Mouse (Mus musculus) ovary, adult 18-20 months (tissue): ENCODE results near the gene Snrnp27.
A peak's percentile ranks its signal among the peaks of the same experiment; 100 is the strongest.

Experiments
- DNase-seq: peaks from one replicate; pipeline ENCODE4 v3.0.0; 2022; ENCODE audit warnings: low spot score, mixed read lengths

The Snrnp27 gene

DNA sequence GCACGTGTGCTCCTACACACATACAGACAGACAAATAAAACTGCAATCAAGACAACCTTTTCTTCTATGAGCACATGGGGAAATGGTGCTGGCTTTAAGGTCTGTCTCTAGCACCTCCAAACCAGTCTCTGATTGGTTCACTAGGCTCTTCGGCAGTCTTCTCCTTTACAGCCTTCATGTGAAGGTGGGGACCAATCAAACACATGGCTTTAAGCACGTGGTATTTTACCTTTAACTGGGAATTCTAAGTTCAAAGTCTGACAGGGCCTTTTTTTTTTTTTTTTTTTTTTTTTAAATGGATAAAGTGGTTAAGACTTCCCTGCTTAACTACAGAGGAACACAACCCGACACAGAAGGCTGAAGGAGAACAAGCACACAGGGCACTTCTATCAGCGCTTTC lies 19.2 kb downstream of the Snrnp27 start:
- DNase-seq: no peak

DNA sequence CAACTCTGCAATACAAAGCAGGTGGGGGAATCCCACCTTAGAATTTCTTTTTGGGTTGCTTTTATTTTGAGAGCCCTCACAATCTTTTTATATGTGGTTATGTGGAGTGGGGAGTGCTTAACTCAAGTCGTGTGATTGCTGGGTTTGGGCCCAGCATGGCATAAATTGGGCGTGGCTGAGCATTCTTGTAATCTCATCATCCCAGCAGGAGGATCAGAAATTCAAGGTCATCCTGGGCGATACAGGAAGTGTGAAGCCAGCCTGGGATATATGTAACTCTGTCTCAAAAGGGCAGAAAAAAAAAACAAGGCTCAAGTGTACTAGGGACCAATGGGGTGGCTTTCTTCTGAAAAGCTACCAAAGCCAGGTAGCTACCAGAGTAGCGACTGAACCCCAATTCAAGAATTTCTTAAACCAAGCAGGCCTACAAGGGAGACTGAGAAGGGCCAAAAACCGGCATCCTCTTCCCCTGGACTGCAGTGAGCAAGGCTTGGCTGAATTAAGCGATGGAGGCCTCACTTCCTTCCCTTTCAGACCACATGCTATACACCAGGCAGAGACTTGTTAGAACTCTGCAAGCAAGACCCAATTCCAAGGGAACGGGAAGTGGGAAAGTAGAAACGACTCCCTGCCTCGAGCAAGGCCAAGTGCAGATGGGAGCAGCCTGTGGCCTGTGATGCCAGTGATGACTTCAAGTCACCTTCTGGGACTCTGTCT lies 24.0 kb downstream of the Snrnp27 start:
- no peak for DNase-seq

GRCm38 (mm10) chr6:86658501-86658900 lies 25.8 kb downstream of the Snrnp27 start:
- no peak for DNase-seq

DNA sequence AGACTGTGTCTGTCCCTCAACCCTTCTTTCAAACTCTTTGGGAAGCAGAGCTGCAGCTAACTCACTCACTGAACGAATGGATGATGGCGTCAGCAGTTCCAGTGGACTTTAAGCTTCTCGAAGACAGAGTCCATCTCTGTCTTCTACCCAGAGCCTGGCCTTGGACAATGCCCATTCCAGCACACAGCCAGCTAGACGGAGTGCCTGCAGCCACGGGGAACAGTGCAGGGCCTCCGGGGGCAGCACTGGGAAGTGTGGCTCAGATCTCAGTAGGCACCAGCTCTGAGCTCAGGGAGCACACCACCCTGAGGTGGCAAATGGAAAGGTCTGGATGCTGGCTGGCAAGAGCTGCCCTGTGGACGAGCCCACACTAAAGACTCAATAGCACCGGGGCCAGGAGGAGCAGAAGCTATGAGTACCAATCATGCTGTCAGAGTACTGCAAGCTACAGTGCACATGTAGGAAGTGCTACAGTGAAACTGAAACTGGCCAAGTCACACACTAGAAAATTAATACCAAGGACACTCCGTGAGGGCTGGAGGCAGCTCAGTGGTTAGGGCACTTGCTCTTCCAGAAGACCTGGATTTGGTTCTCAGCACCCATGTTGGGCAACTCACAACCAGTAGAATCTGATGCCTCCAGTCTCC lies 29.9 kb downstream of the Snrnp27 start:
- DNase-seq: no peak

DNA sequence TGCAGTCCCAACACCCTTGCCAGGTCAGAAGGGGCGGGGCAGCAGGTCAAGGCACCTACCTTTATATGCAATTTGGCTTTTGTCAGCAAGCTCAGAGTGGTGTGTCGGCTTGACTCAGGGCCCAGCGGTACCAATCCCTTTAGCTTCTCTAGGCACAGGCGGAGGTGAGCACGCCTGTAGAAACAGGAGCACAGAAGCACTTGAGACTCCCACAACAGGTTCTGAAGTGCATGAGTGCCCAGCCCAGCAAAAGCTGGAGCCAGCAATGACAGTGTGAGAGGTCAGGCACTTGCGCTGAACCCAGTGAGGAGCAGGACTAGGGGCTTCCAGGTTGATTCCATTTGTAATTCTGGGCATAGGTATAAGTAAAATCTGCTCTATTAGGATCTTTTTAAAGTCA lies 31.3 kb downstream of the Snrnp27 start:
- DNase-seq: no peak

- DNase-seq: no peak
Observed at GRCm38 (mm10) chr6:86646143-86646542, 38.2 kb downstream of the Snrnp27 start.

GRCm38 (mm10) chr6:86645551-86645950 lies 38.8 kb downstream of the Snrnp27 start:
- DNase-seq: no peak

GRCm38 (mm10) chr6:86644775-86645400 lies 39.4 kb downstream of the Snrnp27 start:
- DNase-seq: no peak

GRCm38 (mm10) chr6:86641716-86642115 lies 42.6 kb downstream of the Snrnp27 start:
- DNase-seq: no peak

- no peak for DNase-seq
Observed at GRCm38 (mm10) chr6:86640776-86641175, 43.5 kb downstream of the Snrnp27 start.

DNA sequence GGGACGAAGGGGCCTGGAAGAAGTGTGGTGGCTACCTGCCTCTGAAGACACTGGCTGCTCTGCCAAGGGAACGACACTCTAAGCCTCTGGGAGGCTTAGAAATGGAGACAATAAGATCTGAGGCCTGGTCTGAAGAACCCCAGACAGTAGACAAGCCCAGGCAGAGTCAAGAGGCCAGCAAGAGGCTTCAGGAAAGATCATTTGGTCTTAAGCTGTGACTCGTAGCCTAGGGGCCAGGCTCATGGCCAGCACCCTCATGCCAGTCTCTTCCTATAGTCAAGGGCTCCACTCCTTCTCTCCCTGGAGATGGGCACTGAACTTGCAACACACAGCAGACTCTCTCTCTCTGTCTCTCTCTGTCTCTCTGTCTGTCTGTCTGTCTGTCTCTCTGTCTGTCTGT lies 44.2 kb downstream of the Snrnp27 start:
- DNase-seq: no peak

GRCm38 (mm10) chr6:86639180-86640160 lies 44.9 kb downstream of the Snrnp27 start:
- DNase-seq: no peak

GRCm38 (mm10) chr6:86638434-86638833 lies 45.9 kb downstream of the Snrnp27 start:
- no peak for DNase-seq

DNA sequence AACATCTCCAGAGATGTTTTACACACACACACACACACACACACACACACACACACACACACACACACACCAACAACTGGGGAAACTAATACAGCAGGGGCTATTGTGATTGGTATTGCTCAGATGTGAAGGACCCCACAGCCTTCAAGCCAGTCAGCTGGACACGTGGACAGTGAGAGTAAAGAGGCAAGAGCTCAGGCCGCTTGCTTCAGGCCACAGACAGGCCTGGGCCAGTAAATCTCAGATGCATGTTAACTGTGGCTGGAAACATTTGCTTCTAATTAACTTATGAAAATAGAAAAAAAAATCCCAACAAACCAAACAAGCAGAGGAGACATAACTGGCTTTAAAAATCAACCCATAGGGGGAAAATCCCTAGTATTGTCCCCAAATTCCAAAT lies 46.5 kb downstream of the Snrnp27 start:
- no peak for DNase-seq

DNA sequence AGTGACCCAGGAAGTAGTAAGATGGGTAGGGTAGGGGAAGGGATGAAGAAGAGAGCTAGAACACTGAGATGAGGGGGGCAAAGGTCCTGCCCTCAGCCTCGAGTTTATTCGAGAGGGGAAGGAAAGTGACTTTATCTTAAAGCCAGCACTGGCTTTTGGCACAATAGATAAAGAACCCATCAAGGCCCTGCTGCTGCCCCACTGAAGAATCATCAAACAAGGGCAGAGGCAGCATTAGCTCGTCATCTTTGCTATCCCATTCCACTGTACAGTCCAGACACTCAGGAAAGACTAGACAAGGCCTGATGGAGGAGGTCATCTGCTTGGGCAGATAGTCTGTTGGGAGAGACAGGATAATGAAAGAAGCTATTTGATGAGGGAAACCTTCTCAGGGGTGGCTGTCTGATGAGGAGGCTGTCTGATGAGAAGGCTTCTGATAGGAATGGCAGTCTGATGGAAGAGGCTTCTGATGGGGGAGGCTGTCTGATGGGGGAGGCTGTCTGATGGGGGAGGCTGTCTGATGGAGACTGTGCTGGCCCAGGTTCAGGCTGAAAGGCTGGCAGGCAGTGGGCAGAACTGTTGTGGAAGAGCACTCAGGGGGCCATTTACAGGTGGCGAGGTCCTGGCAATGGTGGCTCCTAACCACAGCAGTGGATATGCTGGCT lies 47.0 kb downstream of the Snrnp27 start:
- no peak for DNase-seq

DNA sequence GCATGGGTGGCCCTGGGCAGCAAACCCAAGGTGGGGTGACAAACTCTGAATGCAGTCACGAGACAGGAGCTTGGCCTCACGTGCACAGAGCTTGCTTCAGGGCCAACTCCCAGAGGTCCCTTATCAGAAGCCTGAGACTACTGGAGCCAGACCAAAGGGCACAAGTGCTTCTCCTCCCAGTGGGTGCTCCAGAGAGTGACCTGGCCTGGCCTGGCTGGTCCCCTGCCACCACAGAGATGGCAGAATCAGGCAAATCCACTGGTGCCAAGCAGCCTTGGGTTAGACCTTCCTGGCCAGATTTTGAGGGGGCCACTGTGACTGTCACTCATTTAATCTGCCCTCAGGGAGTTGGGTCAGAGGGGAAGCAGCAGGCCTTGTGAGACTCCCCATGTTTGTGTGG lies 47.8 kb downstream of the Snrnp27 start:
- peak; percentile 31 for DNase-seq

- DNase-seq: no peak
Observed at GRCm38 (mm10) chr6:86630141-86630540, 54.2 kb downstream of the Snrnp27 start.

- DNase-seq: no peak
Observed at GRCm38 (mm10) chr6:86627946-86628345, 56.4 kb downstream of the Snrnp27 start, which contains the start of gene Asprv1. Gene Asprv1 (plus strand): TSS chr6:86628164.
